Mouse (Mus musculus) forebrain, embryonic 16.5 days (tissue): ENCODE results near the gene Xdh. TPM values are rescaled to one million over a fixed set of nuclear protein-coding genes. Genes with fewer than 3 reads are reported as not detected.

Experiments
- ATAC-seq: fragments of 200-750 bp; cut with Nextera tagmentation; 2 replicates; pipeline ENCODE4 v1.8.0; 2017; ENCODE audit warnings: mild to moderate bottlenecking, moderate library complexity
- H3K27ac ChIP-seq: fragments of 300-500 bp; sonication (generic); 2 replicates; pipeline ENCODE4 v1.5.1; 2014; ENCODE audit warnings: low read length, control low read depth
- H3K27me3 ChIP-seq: fragments of 300-500 bp; sonication (generic); replicated peaks from 2 replicates; pipeline ENCODE4 v1.6.1; 2014; ENCODE audit warnings: low read length; ENCODE audit not compliant: control insufficient read depth, insufficient read depth
- H3K36me3 ChIP-seq: fragments of 300-500 bp; sonication (generic); 2 replicates; pipeline ENCODE4 v1.6.1; 2014; ENCODE audit not compliant: control insufficient read depth, insufficient read depth
- H3K4me1 ChIP-seq: fragments of 300-500 bp; sonication (generic); replicated peaks from 2 replicates; pipeline ENCODE4 v1.6.1; 2014; ENCODE audit warnings: low read length; ENCODE audit not compliant: control insufficient read depth, insufficient read depth
- H3K4me2 ChIP-seq: fragments of 300-500 bp; sonication (generic); 2 replicates; pipeline ENCODE4 v1.6.1; 2014; ENCODE audit warnings: mild to moderate bottlenecking, low read length, control low read depth
- H3K4me3 ChIP-seq: fragments of 300-500 bp; sonication (generic); replicated peaks from 2 replicates; pipeline ENCODE4 v1.5.1; 2014; ENCODE audit warnings: mild to moderate bottlenecking, low read length, control low read depth
- H3K9ac ChIP-seq: fragments of 300-500 bp; sonication (generic); replicated peaks from 2 replicates; pipeline ENCODE4 v1.6.1; 2014; ENCODE audit warnings: low read depth, low read length, control low read depth
- H3K9me3 ChIP-seq: fragments of 300-500 bp; sonication (generic); 2 replicates; pipeline ENCODE4 v1.6.1; 2016; ENCODE audit warnings: low read length; ENCODE audit not compliant: control insufficient read depth
- WGBS: fragments of 180-500 bp; shearing (Covaris S2); extraction: QIAGEN DNeasy Blood & Tissue Kit; methylation state at CpG from one replicate; pipeline ENCODE4 v1.1.7; 2014; 5-methylcytosine and 5-hydroxymethylcytosine counted together
- polyA plus RNA-seq: library from polyadenylated mRNA; unstranded; fragments of >200 nt; fragmentation: Nextera tagmentation; extraction: Ambion mirVana; gene quantifications from 2 replicates; pipeline ENCODE4 v1.2.1, GENCODE M21; 2015

Gene Xdh
- polyA plus RNA-seq = 0.29 and 0.47 TPM in 2 replicates

- Histone ChIP-seq H3K27ac (no peak within 1 kb of the TSS), H3K4me3 (no peak within 1 kb of the TSS), H3K9me3 (no peaks in the 10 kb centered on the region), H3K36me3 (no peaks in the 10 kb centered on the region), H3K4me1 (no peaks in the 10 kb centered on the region), H3K9ac (no peak within 1 kb of the TSS), H3K4me2 (no peak within 1 kb of the TSS), H3K27me3 (no peaks in the 10 kb centered on the region)
- WGBS = 91% methylated on average over 13 of the region's 13 CpGs
- ATAC-seq = no peak
Observed at GRCm38 (mm10) chr17:73950062-73950735, at the start of gene Xdh. Gene Xdh, minus strand, starts transcription at chr17:73950196.

DNA sequence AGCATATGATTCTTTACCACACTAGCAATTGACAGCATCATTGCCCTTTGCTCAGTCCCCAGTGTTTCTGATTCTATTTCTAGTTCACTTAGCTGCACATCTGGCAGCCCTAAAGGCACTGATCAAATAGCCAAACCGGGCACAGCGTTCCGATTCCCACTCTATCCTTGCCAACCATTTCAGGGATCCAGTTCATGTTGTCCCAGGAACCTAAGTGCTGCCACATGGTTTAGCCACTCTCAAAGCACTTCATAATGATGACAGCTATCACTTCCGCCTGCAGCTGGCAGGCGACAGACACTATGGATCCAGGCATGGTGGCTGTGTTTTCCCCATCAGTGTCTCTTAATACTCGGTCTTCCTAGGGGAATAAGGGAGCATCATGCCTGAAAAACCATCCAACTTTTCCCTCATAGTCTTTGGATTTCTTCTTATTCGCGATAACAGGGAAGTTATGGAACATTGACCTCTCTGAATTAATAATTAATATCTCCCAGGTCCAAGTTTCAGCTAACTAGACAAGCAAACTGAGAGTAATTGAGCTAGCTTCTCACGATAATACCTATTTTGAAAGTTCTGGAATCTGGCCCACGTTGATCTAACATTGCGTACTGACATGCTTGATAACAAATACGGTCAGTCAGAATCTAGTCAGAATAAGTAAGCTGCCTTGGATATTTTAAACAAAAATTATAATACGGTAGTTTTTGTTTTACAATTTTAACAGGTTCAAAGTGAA is 46.1 kb upstream of the Xdh start:
- no peak overlapping the region for H3K4me2 ChIP-seq
- H3K9ac ChIP-seq = no peak overlapping the region
- H3K36me3 ChIP-seq = no peaks in the 10 kb centered on the region
- 92% methylated on average over 13 of the region's 13 CpGs for WGBS
- no peak for ATAC-seq
- H3K4me1 ChIP-seq = no peaks in the 10 kb centered on the region
- no peaks in the 10 kb centered on the region for H3K27me3 ChIP-seq
- no peak overlapping the region for H3K4me3 ChIP-seq
- no peaks in the 10 kb centered on the region for H3K9me3 ChIP-seq
- no peak overlapping the region for H3K27ac ChIP-seq

- no peak overlapping the region for H3K9ac ChIP-seq
- no peaks in the 10 kb centered on the region for H3K36me3 ChIP-seq
- no peak for ATAC-seq
- WGBS = 87% methylated on average over 4 of the region's 4 CpGs
- no peaks in the 10 kb centered on the region for H3K27me3 ChIP-seq
- H3K27ac ChIP-seq = no peak overlapping the region
- H3K4me3 ChIP-seq = no peak overlapping the region
- no peaks in the 10 kb centered on the region for H3K9me3 ChIP-seq
- H3K4me1 ChIP-seq = no peaks in the 10 kb centered on the region
- H3K4me2 ChIP-seq = no peak overlapping the region
Observed at GRCm38 (mm10) chr17:73991264-73991663, 41.3 kb upstream of the Xdh start.

DNA sequence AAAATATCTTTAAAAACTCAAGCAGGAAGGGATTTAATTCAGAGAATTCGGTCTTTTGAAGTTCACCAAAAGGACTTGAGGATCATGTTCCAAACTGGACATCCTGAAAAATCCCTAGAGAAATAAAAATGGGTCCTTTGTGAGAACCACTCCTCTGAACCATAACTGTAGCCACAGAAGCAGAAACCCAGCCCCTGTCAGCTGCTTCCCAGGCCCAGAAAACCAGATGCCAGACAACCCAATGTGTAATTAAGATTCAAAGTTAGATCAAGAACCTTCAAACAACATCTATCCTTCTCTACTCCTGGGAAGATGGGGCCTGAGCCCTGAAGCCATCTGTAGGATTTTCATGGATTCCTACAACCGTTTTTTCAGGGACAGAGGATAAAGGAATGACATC is 36.6 kb upstream of the Xdh start:
- WGBS = 86% methylated on average over 2 of the region's 2 CpGs
- Histone ChIP-seq H3K27me3 (no peaks in the 10 kb centered on the region), H3K36me3 (no peaks in the 10 kb centered on the region), H3K9me3 (no peaks in the 10 kb centered on the region), H3K4me3 (no peak overlapping the region), H3K9ac (no peak overlapping the region), H3K4me2 (no peak overlapping the region), H3K4me1 (no peaks in the 10 kb centered on the region), H3K27ac (no peak overlapping the region)
- no peak for ATAC-seq

DNA sequence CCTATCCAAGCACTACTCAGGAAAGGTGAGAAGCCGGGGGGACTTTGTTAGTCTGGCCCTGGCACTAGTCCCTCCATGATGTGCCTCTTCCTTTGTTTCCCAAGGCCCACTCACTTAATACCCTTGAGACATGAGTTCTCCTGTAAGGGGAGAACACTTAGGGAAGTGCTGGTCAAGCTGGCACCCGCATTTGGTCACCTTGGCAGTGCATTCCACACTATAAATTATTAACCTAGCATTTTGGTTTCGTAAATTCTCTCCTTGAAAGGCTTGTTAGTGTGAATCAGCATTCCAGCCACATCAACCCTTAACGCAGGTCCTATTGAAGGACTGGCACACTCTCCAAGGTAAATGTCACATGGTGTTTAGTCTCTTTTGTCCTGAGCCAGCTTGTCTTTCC is 35.9 kb upstream of the Xdh start:
- Histone ChIP-seq H3K4me1 (no peaks in the 10 kb centered on the region), H3K27ac (no peak overlapping the region), H3K9ac (no peak overlapping the region), H3K4me3 (no peak overlapping the region), H3K36me3 (no peaks in the 10 kb centered on the region), H3K27me3 (no peaks in the 10 kb centered on the region), H3K9me3 (no peaks in the 10 kb centered on the region), H3K4me2 (no peak overlapping the region)
- 86% methylated on average over 4 of the region's 4 CpGs for WGBS
- ATAC-seq = no peak

GRCm38 (mm10) chr17:73984508-73984907 is 34.5 kb upstream of the Xdh start:
- no peak overlapping the region for H3K9ac ChIP-seq
- H3K27me3 ChIP-seq = no peaks in the 10 kb centered on the region
- H3K4me1 ChIP-seq = no peaks in the 10 kb centered on the region
- no peaks in the 10 kb centered on the region for H3K36me3 ChIP-seq
- no peak overlapping the region for H3K27ac ChIP-seq
- no peak overlapping the region for H3K4me2 ChIP-seq
- no peak for ATAC-seq
- 34% methylated on average over 4 of the region's 4 CpGs for WGBS
- H3K9me3 ChIP-seq = no peaks in the 10 kb centered on the region
- no peak overlapping the region for H3K4me3 ChIP-seq

DNA sequence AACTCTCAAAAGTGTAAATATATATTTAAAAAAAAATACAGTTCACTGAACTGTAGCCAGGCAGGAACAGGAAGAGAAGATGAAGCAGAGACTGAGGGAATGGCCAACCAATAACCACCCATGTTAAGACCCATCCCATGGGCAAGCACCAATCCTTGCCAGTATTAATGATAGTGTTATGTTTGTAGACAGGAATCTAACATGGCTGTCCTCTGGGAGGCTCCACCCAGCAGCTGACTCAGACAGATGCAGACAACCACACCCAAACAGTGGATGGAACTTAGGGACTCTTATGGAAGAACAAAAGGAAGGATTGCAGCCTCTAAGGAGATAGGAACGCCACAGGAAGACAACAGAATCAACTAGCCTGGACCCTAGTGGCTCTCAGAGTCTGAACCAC is 32.9 kb upstream of the Xdh start:
- H3K27me3 ChIP-seq = no peaks in the 10 kb centered on the region
- no peak for ATAC-seq
- WGBS = 85% methylated on average over 1 of the region's 1 CpGs

DNA sequence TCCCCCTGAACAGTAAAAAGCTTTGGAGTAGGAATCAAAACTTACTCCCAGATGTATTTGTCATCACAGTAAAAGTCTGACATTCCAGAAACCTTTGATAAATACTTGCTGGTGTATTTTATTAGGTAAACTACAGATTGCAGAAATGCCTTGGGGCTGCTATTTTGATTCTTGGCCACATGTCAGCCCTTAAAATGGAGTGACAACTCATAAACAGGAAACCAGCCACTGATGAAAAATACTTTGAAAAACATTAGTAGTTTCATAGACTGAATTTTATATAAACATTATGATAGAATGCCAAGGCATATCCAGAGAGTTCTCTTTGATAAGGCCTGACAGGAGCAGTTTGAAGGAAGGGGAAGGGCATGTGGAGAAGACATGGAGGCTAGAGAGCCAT is 26.1 kb upstream of the Xdh start:
- H3K9ac ChIP-seq = no peak overlapping the region
- H3K4me3 ChIP-seq = no peak overlapping the region
- no peaks in the 10 kb centered on the region for H3K36me3 ChIP-seq
- no peaks in the 10 kb centered on the region for H3K4me1 ChIP-seq
- H3K4me2 ChIP-seq = no peak overlapping the region
- no peaks in the 10 kb centered on the region for H3K9me3 ChIP-seq
- ATAC-seq = no peak
- H3K27ac ChIP-seq = no peak overlapping the region
- H3K27me3 ChIP-seq = no peaks in the 10 kb centered on the region

More for the DNA sequence above, 32.9 kb upstream of the Xdh start:
- no peaks in the 10 kb centered on the region for H3K36me3 ChIP-seq
- no peak overlapping the region for H3K27ac ChIP-seq
- H3K4me2 ChIP-seq = no peak overlapping the region
- no peaks in the 10 kb centered on the region for H3K9me3 ChIP-seq
- H3K9ac ChIP-seq = no peak overlapping the region
- H3K4me1 ChIP-seq = no peaks in the 10 kb centered on the region
- no peak overlapping the region for H3K4me3 ChIP-seq

- no peak for ATAC-seq
- 91% methylated on average over 11 of the region's 11 CpGs for WGBS
- no peaks in the 10 kb centered on the region for H3K4me1 ChIP-seq
- H3K9me3 ChIP-seq = no peaks in the 10 kb centered on the region
- H3K9ac ChIP-seq = no peak overlapping the region
- H3K4me3 ChIP-seq = no peak overlapping the region
- H3K36me3 ChIP-seq = no peaks in the 10 kb centered on the region
- no peak overlapping the region for H3K27ac ChIP-seq
- no peaks in the 10 kb centered on the region for H3K27me3 ChIP-seq
- H3K4me2 ChIP-seq = no peak overlapping the region
Observed at GRCm38 (mm10) chr17:73972648-73973047, 22.7 kb upstream of the Xdh start.
